Mouse (Mus musculus) ES-Bruce4 (cell line): ENCODE measurements at regions not wholly inside any gene's neighbourhood (a gene's known extent, or its start where the extent isn't known, plus 50 kb on each side); places are given as distances from the start of the nearest gene placed in this dataset.

Source experiments
- H3K27ac ChIP-seq: 2 replicates; pipeline ENCODE4 v1.5.1; 2012; ENCODE audit warnings: low read length, inconsistent platforms; ENCODE audit not compliant: insufficient read depth
- H3K27me3 ChIP-seq: 2 replicates; pipeline ENCODE4 v1.6.1; 2012; ENCODE audit warnings: mild to moderate bottlenecking, low read length, inconsistent platforms; ENCODE audit not compliant: control insufficient read depth, poor library complexity, insufficient read depth, severe bottlenecking
- H3K36me3 ChIP-seq: 2 replicates; pipeline ENCODE4 v1.6.1; 2012; ENCODE audit warnings: inconsistent platforms, mild to moderate bottlenecking, low read length, moderate library complexity; ENCODE audit not compliant: control insufficient read depth, poor library complexity, insufficient read depth, severe bottlenecking
- H3K4me1 ChIP-seq: one replicate; pipeline ENCODE4 v1.8.1; 2011; ENCODE audit warnings: low read length; ENCODE audit not compliant: control insufficient read depth, insufficient read depth
- H3K4me3 ChIP-seq: 2 replicates; pipeline ENCODE4 v1.5.1; 2011; ENCODE audit warnings: low read depth, mild to moderate bottlenecking, low read length
- H3K9ac ChIP-seq: 2 replicates; pipeline ENCODE4 v1.6.1; 2012; ENCODE audit warnings: low read depth, mild to moderate bottlenecking, inconsistent platforms; ENCODE audit not compliant: poor library complexity, severe bottlenecking
- H3K9me3 ChIP-seq: replicated peaks from 2 replicates; pipeline ENCODE4 v1.6.1; 2012; ENCODE audit warnings: mild to moderate bottlenecking, low read length, inconsistent platforms; ENCODE audit not compliant: control insufficient read depth, poor library complexity, insufficient read depth, severe bottlenecking
- CTCF ChIP-seq: IDR thresholded peaks from one replicate; pipeline ENCODE4 v1.8.1; 2011; ENCODE audit warnings: low read depth, low read length
- EP300 ChIP-seq: IDR thresholded peaks from 2 replicates; pipeline ENCODE4 v1.6.1; 2011; ENCODE audit warnings: low read depth, low read length; ENCODE audit not compliant: insufficient read depth
- POLR2A ChIP-seq: IDR thresholded peaks from one replicate; pipeline ENCODE4 v1.8.1; 2011; ENCODE audit warnings: low read length; ENCODE audit not compliant: insufficient read depth

GRCm38 (mm10) chr5:42969209-42969608, 263.8 kb upstream of the Cpeb2 start:
- no peak overlapping the region for H3K4me3 ChIP-seq

DNA sequence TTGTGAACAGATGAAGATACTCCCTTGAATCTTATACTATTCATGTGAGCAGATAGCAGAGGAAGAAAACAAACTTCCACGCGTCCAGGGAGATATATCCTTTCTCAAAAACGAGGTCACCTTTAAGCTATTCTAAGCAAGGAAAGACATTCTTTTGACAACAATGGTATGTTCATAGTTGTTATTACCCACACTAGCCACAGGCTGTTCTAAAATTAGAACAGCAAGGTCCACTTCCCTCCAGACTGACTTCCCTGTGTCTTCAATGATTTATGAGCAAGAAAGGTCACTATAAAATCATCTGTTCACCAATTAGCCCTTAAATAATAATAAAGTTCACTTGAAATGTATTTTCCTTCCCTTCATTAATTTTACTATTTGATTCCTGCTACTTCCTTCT, 263.3 kb upstream of the Cpeb2 start:
- Histone ChIP-seq H3K9ac (no peak overlapping the region), H3K27ac (no peak overlapping the region), H3K36me3 (no peaks in the 10 kb centered on the region), H3K9me3 (no peaks in the 10 kb centered on the region), H3K4me3 (no peak overlapping the region), H3K27me3 (no peaks in the 10 kb centered on the region), H3K4me1 (no peaks in the 10 kb centered on the region)
- no peak for TF ChIP-seq CTCF
- TF ChIP-seq EP300: no peak
- no peak for TF ChIP-seq POLR2A

More at GRCm38 (mm10) chr5:42969209-42969608, 263.8 kb upstream of the Cpeb2 start:
- Histone ChIP-seq H3K9me3 (no peaks in the 10 kb centered on the region), H3K27ac (no peak overlapping the region), H3K9ac (no peak overlapping the region), H3K36me3 (no peaks in the 10 kb centered on the region), H3K27me3 (no peaks in the 10 kb centered on the region), H3K4me1 (no peaks in the 10 kb centered on the region)
- TF ChIP-seq CTCF (no peak), EP300 (no peak), POLR2A (no peak)

DNA sequence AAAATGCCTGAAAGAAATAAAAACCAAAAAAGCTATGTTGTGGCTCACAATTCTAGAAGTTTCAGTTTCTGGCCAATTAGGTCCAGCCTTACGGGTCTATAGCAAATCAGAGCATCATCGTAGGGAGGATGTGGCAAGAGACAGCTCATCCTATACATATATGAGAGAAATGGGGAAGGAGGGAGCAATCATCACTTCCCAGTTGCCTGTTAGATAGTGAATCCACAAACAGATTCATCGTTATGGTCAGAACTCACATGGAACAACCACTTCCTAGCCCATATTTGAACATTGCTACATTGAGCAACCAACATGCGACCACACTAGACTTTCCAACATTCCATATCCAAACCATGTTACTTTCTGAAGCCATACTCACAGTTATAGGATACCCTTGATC, 255.9 kb upstream of the Cpeb2 start:
- Histone ChIP-seq H3K9me3 (no peaks in the 10 kb centered on the region), H3K27me3 (no peaks in the 10 kb centered on the region; the same call in 1 of the 2 replicates), H3K4me3 (no peak overlapping the region), H3K36me3 (no peaks in the 10 kb centered on the region), H3K9ac (no peak overlapping the region), H3K4me1 (no peaks in the 10 kb centered on the region), H3K27ac (no peak overlapping the region)
- TF ChIP-seq EP300: no peak
- TF ChIP-seq POLR2A: no peak
- TF ChIP-seq CTCF: no peak

DNA sequence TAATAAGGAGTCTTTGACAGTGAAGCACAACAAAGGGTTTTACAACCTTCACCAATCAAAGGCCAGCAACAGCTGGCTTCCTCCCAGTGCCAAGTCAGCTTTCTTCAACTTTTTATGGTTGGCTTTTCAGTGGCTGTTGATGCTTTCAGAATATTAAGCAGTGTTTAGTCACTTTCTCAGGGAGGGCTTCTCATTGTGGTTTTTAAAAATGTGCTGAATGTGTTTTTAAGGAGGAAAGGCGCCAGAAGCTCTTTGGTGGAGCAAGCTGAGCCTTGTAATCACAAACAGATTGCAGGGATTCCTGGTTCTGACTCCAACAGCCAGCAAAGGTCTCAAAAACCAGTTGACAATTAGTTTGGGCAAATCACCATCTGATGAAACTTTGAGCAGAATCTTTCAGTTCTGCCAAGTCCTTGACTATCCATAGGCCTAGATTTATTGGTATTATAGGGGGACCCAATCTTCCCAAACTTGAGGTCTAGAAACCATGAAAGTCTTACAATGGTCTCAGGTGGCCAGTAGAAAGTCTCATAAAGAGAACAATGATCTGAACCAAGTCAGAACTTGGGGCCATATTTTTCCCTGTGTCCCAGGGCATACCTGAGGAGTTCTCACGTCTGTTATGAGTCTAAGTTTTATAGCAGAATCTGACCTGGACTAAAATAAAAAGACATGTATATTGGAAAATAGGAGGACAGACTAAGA, 251.9 kb upstream of the Cpeb2 start:
- Histone ChIP-seq H3K4me3 (no peak overlapping the region), H3K9me3 (no peaks in the 10 kb centered on the region), H3K36me3 (no peaks in the 10 kb centered on the region), H3K9ac (no peak overlapping the region), H3K4me1 (no peaks in the 10 kb centered on the region), H3K27ac (no peak overlapping the region), H3K27me3 (no peaks in the 10 kb centered on the region; the same call in 1 of the 2 replicates)
- TF ChIP-seq POLR2A (no peak), EP300 (no peak), CTCF (no peak)

DNA sequence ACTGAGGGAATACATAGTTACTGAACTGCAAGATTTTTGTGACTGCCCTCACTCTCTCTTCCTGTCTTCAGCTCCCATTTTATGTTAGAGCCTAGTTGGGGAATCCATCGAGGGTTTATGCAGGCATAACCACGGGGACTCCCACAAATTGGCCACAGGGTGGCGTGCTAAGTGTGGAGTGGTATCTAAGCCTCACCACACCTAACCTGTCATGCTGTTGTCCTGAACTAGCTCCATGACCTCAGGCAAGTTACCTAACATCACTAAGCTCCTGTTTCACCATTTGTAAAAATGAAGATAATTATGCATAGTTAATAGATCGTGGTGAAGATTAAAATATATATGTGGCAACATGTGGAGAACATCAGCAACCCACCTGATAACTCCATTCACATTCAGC, 246.8 kb upstream of the Cpeb2 start:
- Histone ChIP-seq H3K27me3 (no peaks in the 10 kb centered on the region), H3K36me3 (no peaks in the 10 kb centered on the region), H3K9ac (no peak overlapping the region), H3K27ac (no peak overlapping the region), H3K4me1 (no peaks in the 10 kb centered on the region), H3K9me3 (no peaks in the 10 kb centered on the region), H3K4me3 (no peak overlapping the region)
- no peak for TF ChIP-seq POLR2A
- TF ChIP-seq CTCF: peak; percentile 36
- no peak for TF ChIP-seq EP300

DNA sequence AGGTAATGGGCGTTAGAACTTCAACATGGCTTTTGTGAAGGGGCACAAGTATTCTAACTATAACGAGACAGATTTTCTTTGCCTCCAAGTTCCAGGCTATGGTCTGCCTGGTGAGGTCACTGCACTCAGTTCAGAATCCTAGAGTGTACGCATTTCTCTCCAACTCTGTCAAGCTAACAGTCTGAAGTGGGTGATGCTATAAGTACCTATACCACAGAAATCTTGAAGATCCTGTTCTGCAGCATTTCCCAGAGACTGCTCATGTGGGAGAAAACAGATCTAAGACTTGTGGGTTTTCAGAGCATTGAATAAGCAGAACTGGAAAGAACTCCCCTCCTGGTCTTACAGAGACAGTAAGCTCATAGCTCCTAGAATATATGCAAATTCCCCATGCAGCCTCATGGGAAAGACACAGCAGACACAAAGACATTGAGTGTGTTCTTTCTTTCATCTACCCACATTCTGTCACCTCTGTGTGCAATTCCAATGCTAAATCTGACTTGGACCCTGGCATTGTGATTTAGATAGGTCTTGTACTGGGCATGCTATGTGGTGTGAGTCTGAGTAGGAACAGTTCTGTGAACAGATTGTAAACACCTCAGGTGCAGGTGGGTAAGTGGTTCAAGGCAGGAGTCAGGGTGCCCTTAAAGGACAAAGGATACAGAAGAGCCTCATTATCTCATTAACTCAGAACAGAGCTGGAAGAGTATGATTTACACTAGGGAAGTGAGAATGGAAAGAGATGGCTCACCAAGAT, 245.1 kb upstream of the Cpeb2 start:
- Histone ChIP-seq H3K4me3 (no peak overlapping the region), H3K36me3 (no peaks in the 10 kb centered on the region), H3K9ac (no peak overlapping the region), H3K27ac (no peak overlapping the region), H3K4me1 (no peaks in the 10 kb centered on the region), H3K9me3 (no peaks in the 10 kb centered on the region), H3K27me3 (no peaks in the 10 kb centered on the region)
- TF ChIP-seq POLR2A (no peak), CTCF (no peak), EP300 (no peak)
